Mouse (Mus musculus): ENCODE data around the gene Gm20379. TPM values are rescaled to one million over a fixed set of nuclear protein-coding genes. Genes with fewer than 3 reads are reported as not detected.

Gm20379 gene
- total and polyA plus RNA-seq, 3 experiments = 9.4 TPM; not detected in 2

DNA sequence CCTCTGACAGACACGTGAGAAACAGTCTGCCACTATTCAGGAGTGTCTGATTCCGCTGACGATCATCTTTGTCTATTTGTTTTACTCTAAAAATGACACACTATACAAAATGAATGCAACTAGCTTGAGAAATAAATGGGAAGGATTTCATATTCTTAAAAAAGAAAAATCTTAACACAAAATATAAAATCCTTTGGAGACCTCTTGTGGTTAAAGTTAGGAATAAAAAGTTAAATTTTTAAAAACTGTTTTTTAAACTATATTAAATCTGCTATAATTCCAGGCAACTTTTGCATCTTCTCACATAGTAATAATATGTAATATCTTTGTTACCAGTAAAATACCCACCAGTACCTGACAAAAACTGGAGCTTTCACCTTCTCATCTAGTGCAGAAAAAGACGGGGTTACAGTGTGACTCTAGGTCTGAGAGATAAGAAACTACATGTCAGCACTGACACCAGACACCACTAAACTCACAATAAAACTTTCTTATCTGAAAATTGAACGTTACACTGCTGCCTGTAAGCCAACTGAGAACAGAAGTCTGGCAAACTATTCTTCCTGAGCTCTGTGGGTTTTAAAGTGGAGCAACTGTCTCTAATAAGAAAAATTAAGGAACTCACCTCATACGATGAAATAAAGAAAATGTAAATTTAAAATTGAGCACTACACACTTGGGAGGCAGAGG lies 32.1 kb downstream of the Gm20379 start (continued):
- TF ChIP-seq MYC (IDR thresholded peaks at IDR 0.05; ENCODE audit: low read depth, low read length) (0 out of 2 replicates have a peak, but pooled peaks have one; percentile 42), JUND (IDR thresholded peaks at IDR 0.05; ENCODE audit: low read depth, low read length) (no peak), MEF2A (IDR thresholded peaks at IDR 0.05; ENCODE audit: extremely low read depth, insufficient replicate concordance, low read depth, low read length, poor library complexity, severe bottlenecking) (no peak), MYB (IDR thresholded peaks at IDR 0.05; ENCODE audit: low read depth, low read length) (peak; percentile 80), MAFK (IDR thresholded peaks at IDR 0.05; ENCODE audit: borderline replicate concordance, low read depth, low read length) (no peak), E2F4 (IDR thresholded peaks at IDR 0.05; ENCODE audit: borderline replicate concordance, low read depth, low read length) (no peak), HCFC1 (IDR thresholded peaks at IDR 0.05; ENCODE audit: low read depth, low read length) (no peak), GATA1 (IDR thresholded peaks at IDR 0.05; ENCODE audit: low read depth, low read length) (peak; percentile 91), USF2 (IDR thresholded peaks at IDR 0.05; ENCODE audit: borderline replicate concordance in 1 of 2, insufficient read depth in 1 of 2, low read depth in 1 of 2, low read length in 2 of 2) (no peak), TAL1 (IDR thresholded peaks at IDR 0.05; ENCODE audit: low read length) (peak; percentile 27; the same call in 1 of the 2 replicates), ETS1 (IDR thresholded peaks at IDR 0.05; ENCODE audit: low read depth, low read length) (peak; percentile 90), SIN3A (IDR thresholded peaks at IDR 0.05; ENCODE audit: low read length) (peak; percentile 69), MXI1 (IDR thresholded peaks at IDR 0.05; ENCODE audit: low read depth, low read length) (no peak; the same call in 1 of the 2 replicates), CHD1 (IDR thresholded peaks at IDR 0.05; ENCODE audit: low read depth, low read length) (no peak), EP300 (IDR thresholded peaks at IDR 0.05; ENCODE audit: low read depth in 1 of 2, low read length in 2 of 2) (peak; percentile 89), RCOR1 (IDR thresholded peaks at IDR 0.05; ENCODE audit: low read depth, low read length) (peak; percentile 63; the same call in 1 of the 2 replicates), CHD2 (IDR thresholded peaks at IDR 0.05; ENCODE audit: low read length) (no peak), ZKSCAN1 (IDR thresholded peaks at IDR 0.05; ENCODE audit: low read depth, low read length) (no peak), POLR2AphosphoS5 (IDR thresholded peaks at IDR 0.05; ENCODE audit: borderline replicate concordance, low read depth, low read length) (no peak)

DNA sequence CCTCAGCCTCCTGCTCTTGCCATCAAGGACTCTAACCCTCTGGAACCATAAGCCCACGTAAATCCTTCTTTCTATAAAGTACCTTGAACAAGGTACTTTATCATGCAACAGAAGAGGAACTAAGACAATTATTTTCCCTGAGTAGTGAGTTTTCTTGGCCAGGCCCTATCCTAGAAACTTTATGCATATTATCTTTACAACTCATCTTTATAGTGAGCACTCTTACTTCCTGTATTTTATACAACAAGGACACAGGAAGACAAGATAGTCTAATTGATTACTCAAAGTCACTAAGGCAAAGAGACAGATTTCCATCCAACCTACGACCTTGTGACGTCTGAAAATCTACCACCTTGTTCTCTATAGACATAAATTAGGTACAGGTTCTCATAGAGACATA lies 34.0 kb downstream of the Gm20379 start:
- no peak for TF ChIP-seq UBTF (IDR thresholded peaks at IDR 0.05; ENCODE audit: borderline replicate concordance, insufficient read depth, low read depth, low read length)
- TF ChIP-seq NELFE (IDR thresholded peaks at IDR 0.05; ENCODE audit: low read depth, low read length) = no peak
- TF ChIP-seq GATA1 (IDR thresholded peaks at IDR 0.05; ENCODE audit: low read depth, low read length) = peak; percentile 69; the same call in 1 of the 2 replicates
- TF ChIP-seq MEF2A (IDR thresholded peaks at IDR 0.05; ENCODE audit: extremely low read depth, insufficient replicate concordance, low read depth, low read length, poor library complexity, severe bottlenecking) = no peak
- no peak for TF ChIP-seq CHD1 (IDR thresholded peaks at IDR 0.05; ENCODE audit: low read depth, low read length)
- peak; percentile 66 for TF ChIP-seq ETS1 (IDR thresholded peaks at IDR 0.05; ENCODE audit: low read depth, low read length)
- TF ChIP-seq CHD2 (IDR thresholded peaks at IDR 0.05; ENCODE audit: low read length) = no peak
- TF ChIP-seq ZNF384 (IDR thresholded peaks at IDR 0.05; ENCODE audit: low read depth, low read length) = no peak
- no peak for TF ChIP-seq POLR2AphosphoS5 (IDR thresholded peaks at IDR 0.05; ENCODE audit: borderline replicate concordance, low read depth, low read length)
- TF ChIP-seq MXI1 (IDR thresholded peaks at IDR 0.05; ENCODE audit: low read depth, low read length) = no peak
- TF ChIP-seq TBP (IDR thresholded peaks at IDR 0.05; ENCODE audit: low read depth, low read length) = no peak
- peak; percentile 39; the same call in 1 of the 2 replicates for TF ChIP-seq RCOR1 (IDR thresholded peaks at IDR 0.05; ENCODE audit: low read depth, low read length)
- TF ChIP-seq SIN3A (IDR thresholded peaks at IDR 0.05; ENCODE audit: low read length) = 0 out of 2 replicates have a peak, but pooled peaks have one; percentile 24
- TF ChIP-seq EP300 (IDR thresholded peaks at IDR 0.05; ENCODE audit: low read depth in 1 of 2, low read length in 2 of 2) = peak; percentile 44 to 77; a peak in 3 of 4 replicates
- TF ChIP-seq RAD21 (IDR thresholded peaks at IDR 0.05; ENCODE audit: low read depth, low read length) = no peak
- TF ChIP-seq HCFC1 (IDR thresholded peaks at IDR 0.05; ENCODE audit: low read depth, low read length) = 0 out of 2 replicates have a peak, but pooled peaks have one; percentile 11
- Histone ChIP-seq H3K9ac (ENCODE audit: control insufficient read depth, low read depth, low read length, poor library complexity, severe bottlenecking) (no peak overlapping the region), H3K27ac (ENCODE audit: control insufficient read depth, low read depth, low read length) (peak overlapping the region; percentile 83), H3K4me1 (ENCODE audit: control insufficient read depth in 1 of 2, insufficient read depth in 2 of 2, low read length in 2 of 2) (peaks cover 5 to 25% of the 10 kb centered on the region in 2 experiments), H3K36me3 (ENCODE audit: control insufficient read depth in 1 of 2, insufficient read depth in 2 of 2, low read length in 2 of 2) (peaks cover 0 to 30% of the 10 kb centered on the region in 2 experiments; a peak in 2 of 4 replicates), H3K79me2 (ENCODE audit: control insufficient read depth, insufficient read depth, low read length, poor library complexity) (no peaks in the 10 kb centered on the region), H3K27me3 (ENCODE audit: control insufficient read depth in 1 of 2, insufficient read depth in 2 of 2, low read length in 2 of 2) (no peaks in the 10 kb centered on the region), H3K4me3 (ENCODE audit: control insufficient read depth in 1 of 2, insufficient read depth in 1 of 2, low read depth in 2 of 2, low read length in 2 of 2) (no peak overlapping the region), H3K9me3 (replicated peaks; ENCODE audit: insufficient read depth, low read length) (no peaks in the 10 kb centered on the region)
- DNase-seq (ENCODE audit: low read depth, low spot score) = peak; percentile 55

Measured in MEL (cell line).